Mouse (Mus musculus) forebrain, embryonic 13.5 days (tissue): Measurements from ENCODE around the gene Hlcs. TPM values are rescaled to one million over a fixed set of nuclear protein-coding genes. Genes with fewer than 3 reads are reported as not detected.

Source experiments
- ATAC-seq: fragments of 200-750 bp; cut with Nextera tagmentation; 2 replicates; pipeline ENCODE4 v1.8.0; 2017
- H3K27ac ChIP-seq: fragments of 300-500 bp; sonication (generic); 2 replicates; pipeline ENCODE4 v1.5.1; 2015; ENCODE audit warnings: inconsistent platforms, mild to moderate bottlenecking, moderate library complexity
- H3K27me3 ChIP-seq: fragments of 300-500 bp; sonication (generic); 2 replicates; pipeline ENCODE4 v1.6.1; 2015; ENCODE audit warnings: mild to moderate bottlenecking, inconsistent platforms
- H3K36me3 ChIP-seq: fragments of 300-500 bp; sonication (generic); 2 replicates; pipeline ENCODE4 v1.6.1; 2015; ENCODE audit warnings: mild to moderate bottlenecking, inconsistent platforms; ENCODE audit not compliant: poor library complexity, severe bottlenecking
- H3K4me1 ChIP-seq: fragments of 300-500 bp; sonication (generic); 2 replicates; pipeline ENCODE4 v1.6.1; 2015; ENCODE audit warnings: inconsistent platforms
- H3K4me2 ChIP-seq: fragments of 300-500 bp; sonication (generic); 2 replicates; pipeline ENCODE4 v1.6.1; 2015; ENCODE audit warnings: inconsistent platforms, mild to moderate bottlenecking, moderate library complexity
- H3K4me3 ChIP-seq: fragments of 300-500 bp; sonication (generic); 2 replicates; pipeline ENCODE4 v1.5.1; 2015; ENCODE audit warnings: mild to moderate bottlenecking, inconsistent platforms
- H3K9ac ChIP-seq: fragments of 300-500 bp; sonication (generic); 2 replicates; pipeline ENCODE4 v1.6.1; 2015; ENCODE audit warnings: mild to moderate bottlenecking, inconsistent platforms
- H3K9me3 ChIP-seq: fragments of 300-500 bp; sonication (generic); replicated peaks from 2 replicates; pipeline ENCODE4 v1.6.1; 2016; ENCODE audit warnings: inconsistent platforms
- WGBS: fragments of 180-500 bp; shearing (Covaris S2); methylation state at CpG from one replicate; pipeline ENCODE4 v1.1.7; 2015; 5-methylcytosine and 5-hydroxymethylcytosine counted together
- polyA plus RNA-seq: library from polyadenylated mRNA; unstranded; fragments of >200 nt; fragmentation: Nextera tagmentation; extraction: Ambion mirVana; gene quantifications from 2 replicates; pipeline ENCODE4 v1.2.1, GENCODE M21; 2015

The Hlcs gene
- polyA plus RNA-seq, 1 experiment from 2014 or later: 9.0 TPM

GRCm38 (mm10) chr16:94209626-94210025 lies 103.7 kb downstream of the Hlcs start:
- WGBS: 70% methylated on average over 3 of the region's 3 CpGs
- H3K4me1 ChIP-seq: no peaks in the 10 kb centered on the region

GRCm38 (mm10) chr16:94208826-94209225 lies 104.5 kb downstream of the Hlcs start:
- Histone ChIP-seq H3K36me3 (no peaks in the 10 kb centered on the region), H3K9ac (no peak overlapping the region), H3K4me1 (no peaks in the 10 kb centered on the region), H3K27me3 (no peaks in the 10 kb centered on the region), H3K4me2 (no peak overlapping the region), H3K9me3 (no peaks in the 10 kb centered on the region; the same call in 1 of the 2 replicates), H3K4me3 (no peak overlapping the region), H3K27ac (no peak overlapping the region)
- WGBS: 84% methylated on average over 10 of the region's 10 CpGs
- ATAC-seq: no peak

More at GRCm38 (mm10) chr16:94209626-94210025, 103.7 kb downstream of the Hlcs start:
- no peak overlapping the region for H3K4me2 ChIP-seq
- H3K36me3 ChIP-seq: no peaks in the 10 kb centered on the region
- H3K4me3 ChIP-seq: no peak overlapping the region
- no peak overlapping the region for H3K27ac ChIP-seq
- H3K9ac ChIP-seq: no peak overlapping the region
- no peak for ATAC-seq
- H3K9me3 ChIP-seq: no peaks in the 10 kb centered on the region; the same call in 1 of the 2 replicates
- H3K27me3 ChIP-seq: no peaks in the 10 kb centered on the region

- no peaks in the 10 kb centered on the region for H3K4me1 ChIP-seq
- H3K9ac ChIP-seq: no peak overlapping the region
- no peak for ATAC-seq
- no peaks in the 10 kb centered on the region for H3K36me3 ChIP-seq
- no peak overlapping the region for H3K4me2 ChIP-seq
- H3K9me3 ChIP-seq: no peaks in the 10 kb centered on the region; the same call in 1 of the 2 replicates
- H3K4me3 ChIP-seq: no peak overlapping the region
- H3K27me3 ChIP-seq: no peaks in the 10 kb centered on the region
- WGBS: 90% methylated on average over 6 of the region's 6 CpGs
- H3K27ac ChIP-seq: no peak overlapping the region
Measured at GRCm38 (mm10) chr16:94208152-94208551, 105.2 kb downstream of the Hlcs start.

DNA sequence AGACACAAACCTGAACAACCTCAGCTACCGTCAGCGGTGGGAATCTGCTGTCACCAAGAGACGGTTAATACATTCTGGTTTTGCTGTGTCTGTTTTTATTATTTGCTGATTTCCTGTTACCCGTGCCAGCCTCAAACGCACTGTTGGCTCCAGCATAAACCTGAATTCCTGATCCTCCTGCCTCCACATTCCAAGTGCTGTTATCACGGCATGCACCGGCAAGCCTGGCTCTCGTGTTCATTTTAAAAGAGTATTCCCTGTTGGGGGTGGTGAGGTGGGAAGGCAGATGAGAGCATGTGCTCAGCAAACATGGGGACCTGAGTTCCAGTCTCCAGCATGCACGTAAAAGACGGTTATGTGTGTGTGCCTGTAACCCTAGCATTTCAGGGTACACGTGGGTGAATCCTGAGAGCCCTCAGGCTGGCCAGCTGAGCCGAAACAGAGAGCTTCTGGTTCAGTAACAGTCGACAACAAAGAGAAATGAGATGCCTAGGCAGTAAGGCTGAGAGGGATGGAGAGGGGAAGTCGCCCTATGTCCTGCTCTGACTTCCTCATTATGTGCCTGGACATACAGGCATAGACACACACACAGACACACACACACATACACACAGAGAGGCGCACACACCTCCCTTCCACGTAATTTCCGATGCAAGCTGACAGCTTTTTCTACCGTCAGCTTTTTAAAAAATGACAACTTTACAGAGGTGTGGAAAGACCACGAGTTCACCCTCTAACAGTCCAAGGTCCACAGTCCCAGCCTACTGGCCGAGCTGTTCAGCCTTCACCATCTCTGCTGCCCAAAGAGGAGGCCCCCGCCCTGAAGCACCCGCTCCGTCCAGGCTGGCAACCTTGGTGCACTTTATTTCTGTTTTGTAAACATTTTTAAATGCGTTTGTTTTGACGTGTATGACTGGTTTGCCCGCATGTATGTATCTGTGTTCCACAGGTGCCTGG lies 107.6 kb downstream of the Hlcs start:
- H3K27me3 ChIP-seq: 0 out of 2 replicates have a peak, but pooled peaks cover 4% of the 10 kb centered on the region
- H3K36me3 ChIP-seq: no peaks in the 10 kb centered on the region
- ATAC-seq: no peak
- H3K27ac ChIP-seq: no peak overlapping the region
- H3K4me2 ChIP-seq: no peak overlapping the region
- no peak overlapping the region for H3K4me3 ChIP-seq
- no peaks in the 10 kb centered on the region for H3K4me1 ChIP-seq
- H3K9ac ChIP-seq: no peak overlapping the region
- no peaks in the 10 kb centered on the region for H3K9me3 ChIP-seq
- 89% methylated on average over 26 of the region's 26 CpGs for WGBS

DNA sequence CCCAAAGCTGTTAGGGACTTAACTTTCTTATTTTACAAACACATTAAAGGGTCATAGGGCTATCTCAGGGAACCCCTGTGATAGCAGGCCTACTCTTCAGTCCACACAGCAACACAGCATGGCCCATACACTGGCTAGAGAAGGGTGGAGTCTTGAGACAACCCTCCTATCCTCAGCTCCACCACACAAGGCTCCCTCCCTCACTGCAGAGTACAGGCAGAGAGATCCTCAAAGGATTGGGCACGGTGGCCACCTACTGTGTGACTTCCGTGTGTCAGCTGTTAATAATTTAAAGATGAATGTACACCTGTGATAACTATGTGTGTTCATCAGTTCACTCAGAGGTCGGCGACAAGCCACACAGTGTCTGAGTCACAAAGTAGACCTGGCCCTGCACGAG lies 112.0 kb downstream of the Hlcs start:
- H3K9ac ChIP-seq: no peak overlapping the region
- H3K36me3 ChIP-seq: no peaks in the 10 kb centered on the region
- H3K27ac ChIP-seq: no peak overlapping the region
- H3K27me3 ChIP-seq: 0 out of 2 replicates have a peak, but pooled peaks cover 7% of the 10 kb centered on the region
- H3K4me1 ChIP-seq: no peaks in the 10 kb centered on the region
- H3K4me2 ChIP-seq: no peak overlapping the region
- ATAC-seq: no peak
- WGBS: 64% methylated on average over 5 of the region's 5 CpGs
- no peak overlapping the region for H3K4me3 ChIP-seq
- H3K9me3 ChIP-seq: no peaks in the 10 kb centered on the region

DNA sequence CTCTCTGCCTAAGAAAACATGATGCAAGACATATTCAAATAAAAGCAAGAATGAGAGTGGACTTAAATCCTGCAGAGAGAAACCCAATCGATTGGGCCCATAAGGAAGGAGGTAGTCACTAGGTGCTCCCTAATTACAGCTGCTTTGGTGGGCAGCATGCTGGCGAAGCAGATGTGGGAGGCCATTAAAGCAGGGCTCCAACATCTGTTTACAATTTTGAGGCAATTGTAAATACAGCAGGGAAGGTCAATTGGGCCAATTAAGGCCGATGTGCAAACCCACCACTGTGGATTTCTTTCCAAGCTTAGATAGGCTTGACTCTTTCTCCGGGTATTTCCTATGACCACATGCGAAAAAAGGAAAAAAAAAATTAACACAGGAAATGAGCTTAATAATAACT lies 117.5 kb downstream of the Hlcs start:
- Histone ChIP-seq H3K9ac (no peak overlapping the region), H3K4me2 (no peak overlapping the region), H3K4me3 (no peak overlapping the region), H3K9me3 (no peaks in the 10 kb centered on the region), H3K36me3 (no peaks in the 10 kb centered on the region), H3K4me1 (peaks cover 11% of the 10 kb centered on the region), H3K27me3 (peaks cover 6% of the 10 kb centered on the region; the same call in 1 of the 2 replicates), H3K27ac (no peak overlapping the region)
- no peak for ATAC-seq
- 81% methylated on average over 5 of the region's 5 CpGs for WGBS

GRCm38 (mm10) chr16:94191379-94192315 lies 121.7 kb downstream of the Hlcs start:
- Histone ChIP-seq H3K27ac (no peak overlapping the region), H3K4me3 (no peak overlapping the region), H3K4me2 (no peak overlapping the region), H3K36me3 (no peaks in the 10 kb centered on the region), H3K9me3 (no peaks in the 10 kb centered on the region), H3K4me1 (peaks cover 11% of the 10 kb centered on the region), H3K27me3 (peaks cover 23% of the 10 kb centered on the region), H3K9ac (no peak overlapping the region)
- 78% methylated on average over 25 of the region's 25 CpGs for WGBS
- peak; percentile 41; the same call in 1 of the 2 replicates for ATAC-seq

- Histone ChIP-seq H3K9ac (no peak overlapping the region), H3K4me3 (no peak overlapping the region), H3K4me2 (no peak overlapping the region), H3K9me3 (no peaks in the 10 kb centered on the region), H3K36me3 (no peaks in the 10 kb centered on the region), H3K4me1 (peaks cover 11% of the 10 kb centered on the region), H3K27ac (no peak overlapping the region), H3K27me3 (peaks cover 36% of the 10 kb centered on the region)
- WGBS: 91% methylated on average over 5 of the region's 5 CpGs
- ATAC-seq: no peak
Measured at GRCm38 (mm10) chr16:94190256-94190655, 123.1 kb downstream of the Hlcs start.

DNA sequence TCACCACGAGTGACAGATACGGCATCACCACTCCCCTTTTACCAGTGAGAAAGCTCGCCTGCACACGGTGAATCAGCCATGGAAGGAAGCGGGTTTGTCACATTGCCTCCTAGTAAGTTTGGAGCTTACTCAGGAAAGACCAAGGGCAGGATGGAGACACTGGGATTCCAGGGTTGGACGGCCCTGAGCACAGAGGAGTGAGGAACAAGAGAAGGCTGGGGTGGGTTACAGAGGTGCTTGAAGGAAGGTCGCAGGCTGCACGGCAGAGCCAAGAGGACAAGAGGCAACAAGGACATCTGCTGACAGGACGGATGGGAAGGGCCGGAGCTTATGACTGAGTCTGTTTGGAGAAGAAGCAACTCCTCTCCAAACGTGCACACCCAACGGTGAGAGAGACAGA lies 126.8 kb downstream of the Hlcs start:
- no peak for ATAC-seq
- no peak overlapping the region for H3K4me3 ChIP-seq
- H3K9me3 ChIP-seq: no peaks in the 10 kb centered on the region
- WGBS: 88% methylated on average over 12 of the region's 12 CpGs
- H3K4me2 ChIP-seq: no peak overlapping the region
- H3K27me3 ChIP-seq: peaks cover 70% of the 10 kb centered on the region
- H3K4me1 ChIP-seq: peaks cover 3% of the 10 kb centered on the region
- H3K36me3 ChIP-seq: no peaks in the 10 kb centered on the region
- H3K27ac ChIP-seq: no peak overlapping the region
- H3K9ac ChIP-seq: no peak overlapping the region

- H3K27me3 ChIP-seq: peaks cover 81% of the 10 kb centered on the region
- H3K9ac ChIP-seq: no peak overlapping the region
- H3K4me3 ChIP-seq: no peak overlapping the region
- H3K4me2 ChIP-seq: no peak overlapping the region
- H3K4me1 ChIP-seq: peaks cover 5% of the 10 kb centered on the region
- no peak for ATAC-seq
- no peaks in the 10 kb centered on the region for H3K9me3 ChIP-seq
- H3K27ac ChIP-seq: no peak overlapping the region
- H3K36me3 ChIP-seq: no peaks in the 10 kb centered on the region
- WGBS: 70% methylated on average over 16 of the region's 16 CpGs
Measured at GRCm38 (mm10) chr16:94185430-94185829, 127.9 kb downstream of the Hlcs start.

- 0 out of 2 replicates have a peak overlapping the region, but pooled peaks have one; percentile 9 for H3K9ac ChIP-seq
- no peaks in the 10 kb centered on the region for H3K9me3 ChIP-seq
- H3K36me3 ChIP-seq: no peaks in the 10 kb centered on the region
- peak overlapping the region; percentile 14; the same call in 1 of the 2 replicates for H3K4me3 ChIP-seq
- peak overlapping the region; percentile 52 for H3K27ac ChIP-seq
- peaks cover 82% of the 10 kb centered on the region for H3K27me3 ChIP-seq
- H3K4me2 ChIP-seq: peak overlapping the region; percentile 53
- WGBS: 10% methylated on average over 12 of the region's 12 CpGs
- H3K4me1 ChIP-seq: peaks cover 44% of the 10 kb centered on the region
- ATAC-seq: peak; percentile 52; the same call in 1 of the 2 replicates
Measured at GRCm38 (mm10) chr16:94180122-94180870, 133.1 kb downstream of the Hlcs start.
